In genomic region chr10:120066319-120066718, GRCm38 (mm10) we compare ENCODE assay signal across 20 mouse cellular contexts. TPM values are rescaled to one million over a fixed set of nuclear protein-coding genes. Genes with fewer than 3 reads are reported as not detected.
DNase-seq lines count a peak whose midpoint lies in the region; ATAC-seq lines count a peak whose summit lies in the region.
"Had no signal": no experiment of that assay in that cellular context is flagged by ENCODE, and none has a peak within 500 bp of the region (broad histone marks: within the 10 kb centered on the region; RNA-seq: fewer than 3 reads in every experiment).

No protein-coding gene starts in this region.

- DNase-seq in kidney, adult 9 months, result no peak
- no peak for DNase-seq in gastrocnemius, adult 8-10 months (ENCODE audit: low spot score in 2 of 2)
- no peak for DNase-seq in c-Kit-positive CD71-positive TER-119-positive erythroid progenitor cells, embryonic 14.5 days (ENCODE audit: low spot score)
- DNase-seq: adrenal gland, adult 2 months; adrenal gland, postnatal 10 days; adrenal gland, postnatal 25 days; cerebellum, adult 11 months; cerebellum, adult 18-20 months; cerebellum, adult 8-10 months; cerebellum, adult 9-11 months; cerebellum, postnatal 14 days; cerebellum, postnatal 36 days; embryo, embryonic 11 days; forebrain, postnatal 0 days had no signal

- ATAC-seq in CD4-positive, CD25-positive, alpha-beta regulatory T cell, adult 4 months, result peak; percentile 71
- ATAC-seq in activated CD4-positive, CD25-positive, alpha-beta regulatory T cell, adult 4 months, result peak; percentile 56
- peak; percentile 61 for ATAC-seq in inflammation-experienced regulatory T-cells, adult 6 months
- ATAC-seq: forebrain, embryonic 13.5 days; forebrain, embryonic 15.5 days; forebrain, postnatal 0 days; Patski had no signal

RNA-seq across cellular contexts. Expression of gene Helb, which starts 46.5 kb away (rescaled TPM):
- 10 to 100 TPM; 10.5 to 14.7 TPM for polyA plus RNA-seq in CD4-positive, CD25-positive, alpha-beta regulatory T cell, adult 4 months (2017; shearing (Covaris generic))
- polyA plus RNA-seq in activated CD4-positive, CD25-positive, alpha-beta regulatory T cell, adult 4 months (2017; shearing (Covaris generic)), result 1 to 10 TPM; 9.3 to 9.4 TPM
- 10 to 100 TPM in 2 of 3 experiments, 1 to 10 TPM in 1; 8.9 to 11.3 (median 10.3) TPM for polyA plus RNA-seq in inflammation-experienced regulatory T-cells, adult 6 months (2017; shearing (Covaris generic))
- 1 to 10 TPM; 4.7 to 5.1 (median 5.0) TPM for total RNA-seq in gastrocnemius, adult 8-10 months (2022)
